Mouse (Mus musculus) heart, postnatal 36 days (tissue): Measurements from ENCODE around the gene Tmem38b. TPM values are rescaled to one million over a fixed set of nuclear protein-coding genes. Genes with fewer than 3 reads are reported as not detected.
"Not testable (repeated sequence)": the region's sequence is repeated elsewhere in the genome, so short reads cannot be mapped to it uniquely, and the experiment has no call there.

Source experiments
- DNase-seq, 2 experiments: peaks; one replicate each; pipeline ENCODE4 v3.0.0; 2021 to 2022
- intact Hi-C: fragments of 180-260 bp; cut with DNase I; formaldehyde crosslinking; loops from one replicate; pipeline ENCODE4 v1.15.1; 2025
- total RNA-seq, 2 experiments: library from RNA; stranded (reverse); gene quantifications; 2 replicates each; pipeline ENCODE4 v1.2.3; 2021

Gene Tmem38b
- total RNA-seq = 10 to 100 TPM; 18.5 to 24.0 TPM

DNA sequence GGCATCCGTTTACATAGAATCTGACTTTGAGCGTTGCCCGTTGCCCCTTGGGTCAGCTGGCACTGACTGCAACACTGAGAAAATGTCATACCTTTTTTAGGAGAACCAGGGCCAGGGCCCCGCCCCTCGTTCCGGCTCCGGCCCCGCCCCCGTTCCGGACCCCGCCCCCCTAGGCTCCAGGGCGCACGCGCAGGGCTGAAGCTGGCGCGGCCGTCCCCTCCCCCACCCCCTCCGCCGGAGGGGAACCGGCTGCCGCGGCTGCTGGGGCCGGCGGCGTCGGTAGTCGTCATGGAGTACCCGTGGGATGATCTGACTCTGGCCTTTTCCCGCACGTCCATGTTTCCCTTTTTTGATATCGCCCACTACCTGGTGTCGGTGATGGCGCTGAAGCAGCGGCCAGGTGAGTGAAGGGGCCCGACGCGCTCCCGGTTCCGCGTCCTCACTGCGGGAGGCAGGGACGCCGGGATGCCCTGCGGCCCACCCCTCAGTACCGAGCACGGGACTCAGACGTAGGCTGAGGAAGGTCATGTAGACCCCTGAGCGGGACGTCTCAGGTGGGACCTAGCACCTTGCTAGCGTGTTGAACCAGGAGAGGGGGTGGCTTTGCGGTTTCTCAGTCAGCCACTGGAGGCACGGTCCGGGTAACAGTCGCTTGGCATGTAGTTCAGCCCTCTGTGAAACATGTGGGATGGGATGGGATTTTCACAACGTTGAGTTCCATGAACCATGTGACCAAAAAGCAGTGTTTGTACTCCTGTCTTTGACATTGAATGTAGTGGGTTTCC lies at the start of gene Tmem38b:
Tmem38b (plus strand) TSS at position 225 of the 785 bp plus-strand sequence.
- intact Hi-C loops = loop anchor here (2.0 kb wide), 1 partner anchor 15 kb away; no protein-coding TSS in a partner anchor
- peak; percentile 75 to 76 for DNase-seq

DNA sequence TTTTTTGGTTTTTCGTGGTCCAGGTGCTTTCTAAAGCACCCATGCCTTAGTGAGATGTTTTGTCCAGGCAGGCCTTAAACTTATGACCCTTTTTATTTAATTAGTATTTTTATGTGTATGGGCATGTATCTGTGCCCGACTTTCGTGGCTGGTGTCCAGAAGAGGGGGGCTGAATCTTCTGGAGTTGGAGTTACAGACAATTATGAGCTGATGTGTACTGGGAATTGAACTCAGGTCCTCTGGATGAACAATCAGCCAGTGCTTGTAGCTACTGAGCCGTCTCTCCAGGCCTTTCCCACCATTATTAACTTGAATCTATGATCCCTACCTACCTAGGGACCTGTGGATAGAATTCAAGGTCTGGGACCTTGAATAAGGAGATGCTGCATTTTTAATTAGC lies 44.4 kb upstream of the Tmem38b start:
- intact Hi-C loops = no loop called here
- DNase-seq = no peak

DNA sequence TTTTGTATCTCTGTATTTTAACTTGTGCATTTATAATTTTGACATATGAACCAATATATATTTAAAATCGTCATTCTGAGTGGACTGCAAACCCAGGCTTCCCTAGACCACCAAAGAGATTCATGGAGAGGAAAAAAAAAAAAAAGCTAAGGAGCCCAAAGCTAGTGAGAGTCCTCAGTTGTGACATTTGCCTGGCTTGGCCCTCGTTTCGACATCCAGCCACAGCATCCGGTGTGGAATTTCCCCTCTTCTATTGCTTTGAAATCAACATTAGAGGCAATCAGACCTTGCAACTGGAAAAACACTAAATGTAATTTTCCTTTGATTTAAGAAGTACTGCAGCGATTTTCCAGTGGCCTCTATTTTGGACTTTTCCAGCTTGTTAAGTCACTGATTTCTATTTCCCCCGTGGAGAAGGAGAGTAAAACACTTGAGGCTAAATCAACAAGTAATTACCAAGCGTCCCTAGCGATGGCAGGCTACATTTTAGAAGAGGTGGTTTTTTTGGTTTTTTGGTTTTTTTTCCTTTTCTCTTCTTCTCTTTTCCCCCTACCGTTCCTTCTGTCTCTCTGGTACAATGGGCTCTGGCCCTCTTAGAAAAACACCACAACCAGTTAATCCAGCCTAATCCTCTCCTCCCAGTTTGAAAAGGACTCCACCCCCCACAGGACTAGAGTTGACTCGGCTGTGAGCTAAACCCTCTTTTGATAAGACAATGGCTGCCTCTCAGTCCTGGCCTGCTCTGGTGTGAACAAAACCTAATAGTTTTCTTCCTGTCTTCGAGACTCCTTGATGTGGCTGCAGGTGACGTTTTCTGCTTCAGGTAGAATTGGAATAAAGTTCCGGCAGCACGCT lies 43.4 kb upstream of the Tmem38b start:
- DNase-seq = no peak
- intact Hi-C loops = no loop called here

- intact Hi-C loops = no loop called here
- no peak for DNase-seq
Measured at GRCm38 (mm10) chr4:53785746-53786398, 40.0 kb upstream of the Tmem38b start.

- intact Hi-C loops = no loop called here
- DNase-seq = no peak
Measured at GRCm38 (mm10) chr4:53786851-53787250, 39.0 kb upstream of the Tmem38b start.

GRCm38 (mm10) chr4:53789346-53789745 lies 36.5 kb upstream of the Tmem38b start:
- no peak for DNase-seq
- intact Hi-C loops = no loop called here

DNA sequence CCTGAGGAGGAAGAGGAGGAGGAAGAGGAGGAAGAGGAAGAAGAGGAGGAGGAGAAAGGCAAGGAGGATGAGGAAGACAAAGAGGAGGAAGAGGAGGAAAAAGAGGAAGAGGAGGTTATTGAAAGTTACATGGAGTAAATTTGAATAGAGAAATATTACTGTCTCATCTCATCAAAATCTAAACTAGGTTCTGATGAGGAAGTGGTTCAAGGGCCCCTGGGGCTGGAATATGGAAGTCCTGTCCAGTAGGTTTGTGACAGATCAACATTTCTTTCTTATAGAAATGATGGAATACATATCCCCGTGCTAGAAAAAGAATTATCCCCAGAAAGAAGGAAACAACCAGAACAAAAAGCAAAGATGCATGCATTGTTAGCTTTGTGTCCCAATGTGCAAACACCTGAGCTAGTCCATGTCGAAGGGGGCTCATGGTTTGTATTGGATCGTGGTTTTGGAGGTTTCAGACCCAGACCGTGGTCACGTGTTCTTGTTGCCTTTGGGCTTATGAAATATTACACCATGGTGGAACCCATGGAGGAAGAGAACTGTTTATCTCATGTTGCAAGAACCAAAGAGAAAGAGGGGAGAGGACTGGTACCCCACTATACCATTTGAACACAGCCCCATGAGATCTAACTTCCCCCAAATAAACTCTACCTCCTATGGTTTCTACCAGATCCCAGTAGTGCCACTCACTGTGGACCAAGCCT lies 31.4 kb upstream of the Tmem38b start:
- intact Hi-C loops = no loop called here
- no peak for DNase-seq

- intact Hi-C loops = no loop called here
- no peak for DNase-seq
Measured at GRCm38 (mm10) chr4:53795086-53795485, 30.8 kb upstream of the Tmem38b start.

GRCm38 (mm10) chr4:53795706-53796105 lies 30.1 kb upstream of the Tmem38b start:
- no peak for DNase-seq
- intact Hi-C loops = no loop called here

DNA sequence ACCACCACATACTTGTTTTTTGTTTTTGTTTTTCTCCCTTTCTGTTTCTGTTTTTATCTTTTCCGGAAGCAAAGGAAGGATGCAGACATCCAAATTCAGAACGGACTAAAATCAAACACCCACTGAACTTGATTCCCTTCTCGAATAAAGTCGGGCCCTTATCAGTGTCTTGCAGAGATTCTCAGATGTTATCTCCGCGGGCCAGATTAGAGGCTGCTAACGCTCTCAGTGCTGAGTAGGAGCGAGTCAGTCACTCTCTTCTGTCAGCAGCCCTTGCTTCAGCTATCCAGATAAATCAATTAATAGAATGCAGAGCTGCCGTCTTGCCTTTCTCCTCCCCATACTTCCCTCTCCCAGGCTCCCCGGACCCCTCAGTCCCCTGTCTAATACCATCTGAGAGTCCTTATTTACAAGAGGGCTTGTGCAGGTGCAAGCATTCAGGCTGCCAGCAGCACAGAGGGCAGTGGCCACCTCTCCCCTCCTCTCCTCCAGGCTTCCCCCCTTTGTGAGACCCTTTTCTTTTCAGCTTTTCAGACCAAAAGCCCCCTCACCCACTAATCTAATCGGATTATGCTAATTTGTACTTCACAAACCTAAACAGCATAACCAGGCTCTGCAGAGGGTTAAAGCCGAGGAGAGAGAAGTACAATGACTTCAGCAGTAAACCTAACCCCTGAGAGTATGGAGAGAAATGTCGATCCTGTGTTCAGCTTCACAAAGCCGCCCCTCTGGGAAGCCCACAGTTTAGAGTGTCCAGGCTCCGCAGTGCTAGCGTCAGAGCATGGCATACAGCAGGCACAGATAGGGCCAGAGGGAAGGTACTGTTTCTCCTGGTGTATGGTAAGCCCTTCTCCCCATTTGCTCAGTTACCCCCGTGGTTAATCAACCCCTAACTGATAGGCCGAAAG lies 28.7 kb upstream of the Tmem38b start:
- DNase-seq = no peak
- intact Hi-C loops = no loop called here

GRCm38 (mm10) chr4:53798896-53799676 lies 26.8 kb upstream of the Tmem38b start:
- DNase-seq = no peak
- intact Hi-C loops = no loop called here

DNA sequence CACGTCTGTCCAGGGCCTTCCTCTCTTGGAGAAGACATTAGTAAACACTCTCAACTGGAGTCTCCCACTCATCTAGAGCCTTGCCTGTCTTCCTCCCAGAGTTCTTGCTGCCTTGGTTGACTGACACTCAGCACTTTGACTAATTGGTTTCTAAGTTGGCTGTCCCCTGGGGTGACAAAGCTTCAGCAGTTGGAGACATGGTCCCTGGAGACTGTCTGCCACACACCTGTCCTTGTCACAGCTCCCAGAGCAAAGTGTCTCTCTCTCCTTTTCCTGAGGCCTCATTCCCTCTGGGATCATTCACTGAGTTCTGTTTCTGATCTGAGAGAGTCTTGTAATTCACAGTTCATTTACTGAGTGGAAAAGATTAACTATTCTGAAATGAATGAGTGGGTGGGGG lies 26.1 kb upstream of the Tmem38b start:
- intact Hi-C loops = no loop called here
- no peak for DNase-seq

- intact Hi-C loops, DNase-seq: not testable (repeated sequence)
Measured at GRCm38 (mm10) chr4:53803674-53804073, 22.2 kb upstream of the Tmem38b start.

DNA sequence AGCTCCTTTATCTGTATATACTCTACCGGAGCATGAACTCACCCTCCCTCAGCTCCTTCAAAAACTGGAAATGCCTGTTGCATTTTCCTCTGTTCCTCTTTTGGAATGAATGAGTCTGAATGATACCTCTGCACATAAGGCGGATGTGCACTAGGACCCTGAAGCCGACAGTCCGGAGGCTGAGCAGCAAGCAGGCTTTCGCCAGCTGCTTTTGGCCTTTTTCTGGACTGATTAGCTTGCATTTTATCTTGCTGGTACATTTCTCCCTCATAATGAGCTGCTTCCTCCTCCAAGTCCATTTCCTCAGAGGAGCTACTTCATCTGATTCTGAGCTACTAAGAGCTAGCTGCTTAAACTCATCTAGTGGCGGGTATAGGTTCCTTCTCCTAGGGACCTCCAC lies 19.4 kb upstream of the Tmem38b start:
- intact Hi-C loops, DNase-seq: not testable (repeated sequence)

DNA sequence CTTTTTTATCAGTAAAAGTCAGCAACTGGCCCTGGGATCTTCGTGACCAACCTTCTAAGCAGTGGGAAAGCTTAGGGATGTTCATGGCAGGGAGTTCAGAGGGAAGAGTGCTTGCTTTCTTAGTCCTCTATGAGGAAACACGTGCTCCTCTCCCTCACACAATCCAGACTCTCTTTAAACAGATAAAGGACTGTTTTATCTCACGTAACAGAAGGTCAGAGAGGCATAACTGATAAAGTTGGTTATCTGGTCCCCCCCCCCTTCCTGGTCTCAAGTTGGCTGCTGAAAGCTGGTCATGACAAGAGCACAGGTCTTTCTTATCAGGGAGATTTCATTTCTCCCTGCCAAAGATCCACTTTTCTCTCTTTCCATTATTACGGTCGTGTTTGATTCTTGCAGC lies 7.5 kb upstream of the Tmem38b start:
- intact Hi-C loops = no loop called here
- DNase-seq = no peak

- intact Hi-C loops = no loop called here
- peak; percentile 36 to 46 for DNase-seq
Measured at GRCm38 (mm10) chr4:53823697-53824096, 2.1 kb upstream of the Tmem38b start.

DNA sequence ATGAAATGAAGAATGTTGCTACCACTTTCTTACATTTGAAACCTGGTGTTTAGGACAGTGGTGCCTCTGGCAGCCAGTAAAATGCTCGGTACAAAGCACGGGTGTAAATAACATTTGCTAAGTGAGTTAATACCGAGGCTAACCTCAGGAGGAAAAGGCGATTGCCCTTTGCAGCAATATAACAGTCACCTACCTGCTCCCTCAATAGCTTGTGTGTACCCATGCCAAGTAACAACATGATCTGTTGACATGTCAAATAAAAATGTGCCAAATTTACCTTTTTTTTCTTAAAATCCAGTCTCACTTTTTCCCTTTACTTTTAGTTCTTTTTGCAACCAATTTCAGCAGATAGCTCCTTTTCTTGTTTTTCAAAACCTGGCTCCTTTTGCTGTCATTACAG lies 1.0 kb upstream of the Tmem38b start:
- intact Hi-C loops = no loop called here
- no peak for DNase-seq

DNA sequence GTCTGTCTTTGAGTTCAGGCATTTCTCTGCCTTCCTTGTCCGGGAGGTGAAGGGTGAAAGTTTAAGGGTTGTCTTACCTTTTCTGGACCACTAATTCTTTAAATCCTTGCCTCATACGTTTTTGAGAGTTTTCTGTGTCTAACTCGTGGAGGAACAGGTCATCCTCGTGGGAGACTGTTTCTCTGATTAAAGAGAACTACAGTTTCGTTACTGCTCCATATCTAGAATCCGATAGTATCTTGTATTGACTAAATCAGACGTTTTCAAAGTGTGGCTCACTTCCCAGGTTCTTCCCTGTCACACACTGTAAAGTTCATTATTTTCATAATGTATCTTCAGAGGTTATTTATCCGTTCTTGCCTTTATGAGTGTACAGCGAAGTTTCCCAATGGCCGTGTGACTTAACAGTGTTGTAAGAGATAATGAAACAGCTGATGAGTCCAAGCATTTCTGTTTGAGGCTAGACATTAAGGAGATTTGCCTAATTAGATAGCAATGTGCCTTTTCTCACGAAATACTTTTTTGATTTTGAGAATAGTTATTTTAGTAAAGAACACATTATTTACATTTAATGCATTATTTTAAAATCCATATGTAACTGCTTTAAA lies 900 bp downstream of the Tmem38b start:
- intact Hi-C loops = loop anchor here (2.0 kb wide), 1 partner anchor 14 kb away; no protein-coding TSS in a partner anchor
- no peak for DNase-seq
